ENCODE assay signal across 9 mouse cellular contexts in the genomic region with DNA sequence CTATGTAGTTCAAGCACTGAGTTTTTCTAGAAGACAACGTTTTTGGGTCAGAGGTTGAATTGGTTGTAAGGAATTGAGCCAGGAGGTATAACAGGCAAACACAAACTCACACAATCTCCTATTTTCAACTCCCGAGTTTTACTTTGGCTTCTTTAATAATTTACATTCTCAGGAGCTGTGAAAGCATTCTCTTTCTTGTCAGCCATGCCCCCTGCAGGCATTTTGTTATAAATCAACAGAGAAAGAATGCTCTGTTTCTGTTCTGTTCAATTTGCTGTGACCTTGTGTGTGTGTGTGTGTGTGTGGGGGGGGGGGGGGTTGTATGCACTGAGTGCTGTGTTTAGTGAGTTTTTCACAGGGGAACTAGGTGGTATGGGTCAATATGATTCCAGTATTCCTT.
DNase-seq lines count a peak whose midpoint lies in the region; ATAC-seq and TF ChIP-seq lines count a peak whose summit lies in the region.
"Had no signal": no experiment of that assay in that cellular context is flagged by ENCODE, and none has a peak within 500 bp of the region (broad histone marks: within the 10 kb centered on the region; RNA-seq: fewer than 3 reads in every experiment).

No protein-coding gene starts in this region.

- no peak overlapping the region for H3K27ac ChIP-seq in heart, embryonic 12.5 days (ENCODE audit: poor library complexity, severe bottlenecking)
- no peak overlapping the region for H3K27ac ChIP-seq in neural tube, embryonic 11.5 days (ENCODE audit: low read depth, low read length)
- no peak overlapping the region for H3K27ac ChIP-seq in neural tube, embryonic 15.5 days (replicated peaks)
- H3K27ac ChIP-seq in liver, embryonic 14.5 days: peak overlapping the region; percentile 92
- no peak overlapping the region for H3K27ac ChIP-seq in stomach, embryonic 15.5 days

- 21% methylated on average over 2 of the region's 2 CpGs for WGBS in heart, embryonic 12.5 days
- 11% methylated on average over 2 of the region's 2 CpGs for WGBS in neural tube, embryonic 11.5 days
- 1% methylated on average over 2 of the region's 2 CpGs for WGBS in neural tube, embryonic 15.5 days
- WGBS in liver, embryonic 14.5 days (ENCODE audit: insufficient replicate concordance): 2% methylated on average over 2 of the region's 2 CpGs
- 8% methylated on average over 2 of the region's 2 CpGs for WGBS in stomach, embryonic 15.5 days

- intact Hi-C loops in left cerebral cortex, postnatal 25 days (cut with DNase I): no loop called here

- DNase-seq in heart, adult 11 months: no peak
- no peak for DNase-seq in neural tube, embryonic 11.5 days (ENCODE audit: low spot score)
- DNase-seq in liver, embryonic 14.5 days (ENCODE audit: low read depth in 3 of 3, low spot score in 3 of 3): peak in 1 of 3 experiments; percentile 38
- no peak for DNase-seq in spleen, postnatal 14 days (ENCODE audit: low spot score in 2 of 2)
- DNase-seq in left cerebral cortex, postnatal 25 days (ENCODE audit: low spot score in 2 of 2): no peak
- DNase-seq: lung, postnatal 10 days had no signal

- no peak for TF ChIP-seq EP300 in liver, embryonic 14.5 days (IDR thresholded peaks at IDR 0.05; ENCODE audit: low read depth)

- peak; percentile 10; the same call in 1 of the 2 replicates for TF ChIP-seq CTCF in liver, embryonic 14.5 days (IDR thresholded peaks at IDR 0.05; ENCODE audit: low read depth)

- no peak overlapping the region for H3K4me3 ChIP-seq in heart, embryonic 12.5 days
- H3K4me3 ChIP-seq in neural tube, embryonic 11.5 days (ENCODE audit: low read depth, low read length): no peak overlapping the region
- H3K4me3 ChIP-seq in neural tube, embryonic 15.5 days (replicated peaks): no peak overlapping the region
- peak overlapping the region in 1 of 2 experiments; percentile 27; a peak in 2 of 4 replicates for H3K4me3 ChIP-seq in liver, embryonic 14.5 days (ENCODE audit: insufficient read depth in 1 of 2, low read depth in 2 of 2, low read length in 2 of 2)
- H3K4me3 ChIP-seq in stomach, embryonic 15.5 days (replicated peaks): no peak overlapping the region

- H3K4me1 ChIP-seq in heart, embryonic 12.5 days (replicated peaks): peaks cover 5% of the 10 kb centered on the region; the same call in 1 of the 2 replicates
- H3K4me1 ChIP-seq in neural tube, embryonic 11.5 days (ENCODE audit: control insufficient read depth, insufficient read depth, low read length): 0 out of 2 replicates have a peak, but pooled peaks cover 3% of the 10 kb centered on the region
- 0 out of 2 replicates have a peak, but pooled peaks cover 5% of the 10 kb centered on the region for H3K4me1 ChIP-seq in neural tube, embryonic 15.5 days
- H3K4me1 ChIP-seq in liver, embryonic 14.5 days (replicated peaks; ENCODE audit: control insufficient read depth in 2 of 2, insufficient read depth in 2 of 2, low read length in 1 of 2): peaks cover 16% of the 10 kb centered on the region in 2 experiments
- H3K4me1 ChIP-seq in stomach, embryonic 15.5 days: no peaks in the 10 kb centered on the region

- no peaks in the 10 kb centered on the region for H3K9me3 ChIP-seq in heart, embryonic 12.5 days (replicated peaks)
- H3K9me3 ChIP-seq in neural tube, embryonic 11.5 days (ENCODE audit: control insufficient read depth, low read length): no peaks in the 10 kb centered on the region
- H3K9me3 ChIP-seq in neural tube, embryonic 15.5 days (replicated peaks): no peaks in the 10 kb centered on the region
- no peaks in the 10 kb centered on the region for H3K9me3 ChIP-seq in liver, embryonic 14.5 days (ENCODE audit: control insufficient read depth, low read length)
- no peaks in the 10 kb centered on the region for H3K9me3 ChIP-seq in stomach, embryonic 15.5 days

- ATAC-seq in heart, embryonic 12.5 days (ENCODE audit: insufficient number of reproducible peaks, low FRiP score): no peak
- peak; percentile 74 for ATAC-seq in neural tube, embryonic 11.5 days (ENCODE audit: insufficient read depth, low FRiP score, low TSS enrichment)
- ATAC-seq in neural tube, embryonic 15.5 days (ENCODE audit: low FRiP score): no peak
- peak; percentile 37 for ATAC-seq in liver, embryonic 14.5 days (ENCODE audit: insufficient read depth)
- 0 out of 2 replicates have a peak, but pooled peaks have one; percentile 7 for ATAC-seq in stomach, embryonic 15.5 days (ENCODE audit: insufficient read depth, low FRiP score, low read depth)

- no peaks in the 10 kb centered on the region for H3K27me3 ChIP-seq in heart, embryonic 12.5 days (replicated peaks)
- no peaks in the 10 kb centered on the region for H3K27me3 ChIP-seq in neural tube, embryonic 11.5 days (ENCODE audit: control insufficient read depth, insufficient read depth, low read length)
- no peaks in the 10 kb centered on the region for H3K27me3 ChIP-seq in neural tube, embryonic 15.5 days (replicated peaks)
- H3K27me3 ChIP-seq in liver, embryonic 14.5 days (ENCODE audit: control insufficient read depth, insufficient read depth, low read length): no peaks in the 10 kb centered on the region
- H3K27me3 ChIP-seq in stomach, embryonic 15.5 days (replicated peaks): no peaks in the 10 kb centered on the region

- no peaks in the 10 kb centered on the region for H3K36me3 ChIP-seq in heart, embryonic 12.5 days
- no peaks in the 10 kb centered on the region for H3K36me3 ChIP-seq in neural tube, embryonic 11.5 days (ENCODE audit: control insufficient read depth, insufficient read depth, low read length)
- no peaks in the 10 kb centered on the region for H3K36me3 ChIP-seq in neural tube, embryonic 15.5 days
- no peaks in the 10 kb centered on the region for H3K36me3 ChIP-seq in liver, embryonic 14.5 days (replicated peaks; ENCODE audit: control insufficient read depth, insufficient read depth, low read depth)
- no peaks in the 10 kb centered on the region for H3K36me3 ChIP-seq in stomach, embryonic 15.5 days

- 0 out of 2 replicates have a peak overlapping the region, but pooled peaks have one; percentile 3 for H3K4me2 ChIP-seq in heart, embryonic 12.5 days
- no peak overlapping the region for H3K4me2 ChIP-seq in neural tube, embryonic 11.5 days (ENCODE audit: low read depth)
- H3K4me2 ChIP-seq in neural tube, embryonic 15.5 days: no peak overlapping the region
- peak overlapping the region; percentile 74 for H3K4me2 ChIP-seq in liver, embryonic 14.5 days (ENCODE audit: low read depth)
- no peak overlapping the region for H3K4me2 ChIP-seq in stomach, embryonic 15.5 days

- no peak overlapping the region for H3K9ac ChIP-seq in heart, embryonic 12.5 days
- no peak overlapping the region for H3K9ac ChIP-seq in neural tube, embryonic 11.5 days (ENCODE audit: low read length)
- H3K9ac ChIP-seq in neural tube, embryonic 15.5 days (replicated peaks): no peak overlapping the region
- H3K9ac ChIP-seq in liver, embryonic 14.5 days (replicated peaks): peak overlapping the region; percentile 56
- no peak overlapping the region for H3K9ac ChIP-seq in stomach, embryonic 15.5 days

Comparison
In these comparisons a context has a peak if more than half of its experiments do, and no peak if none do; other contexts are left out.
1. ATAC-seq: peak in neural tube, embryonic 11.5 days (single experiment), liver, embryonic 14.5 days (single experiment) and stomach, embryonic 15.5 days (single experiment); none in heart, embryonic 12.5 days (single experiment) and neural tube, embryonic 15.5 days (single experiment).
2. H3K4me2 ChIP-seq: peak in heart, embryonic 12.5 days (single experiment) and liver, embryonic 14.5 days (single experiment); none in neural tube, embryonic 11.5 days (single experiment), neural tube, embryonic 15.5 days (single experiment) and stomach, embryonic 15.5 days (single experiment).